Mouse (Mus musculus): ENCODE data around the gene Ubr3. TPM values are rescaled to one million over a fixed set of nuclear protein-coding genes. Genes with fewer than 3 reads are reported as not detected.
"Not testable (repeated sequence)": the region's sequence is repeated elsewhere in the genome, so short reads cannot be mapped to it uniquely, and the experiment has no call there.

Gene Ubr3
- polyA plus RNA-seq, 1 experiment from 2014 or later = 16.6 TPM

DNA sequence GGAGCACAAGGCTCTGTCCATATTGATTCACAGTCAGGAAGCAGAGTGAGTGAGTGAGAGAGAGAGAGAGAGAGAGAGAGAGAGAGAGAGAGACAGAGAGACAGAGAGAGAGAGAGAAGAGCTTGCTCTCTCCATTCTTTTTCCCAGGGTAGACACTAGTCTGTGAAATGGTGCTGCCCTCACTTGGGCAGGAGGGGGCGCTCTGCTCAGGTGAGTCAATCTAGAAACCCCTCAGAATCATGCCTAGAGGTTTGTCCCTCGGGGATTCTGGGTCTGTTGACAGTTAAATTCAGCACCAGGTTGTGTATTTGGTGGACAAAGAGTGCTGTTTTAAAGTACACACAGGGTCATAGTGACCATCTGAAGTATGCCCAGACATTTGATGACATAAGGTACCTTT, 93.6 kb downstream of the Ubr3 start:
- DNase-seq (ENCODE audit: low spot score) = no peak

DNA sequence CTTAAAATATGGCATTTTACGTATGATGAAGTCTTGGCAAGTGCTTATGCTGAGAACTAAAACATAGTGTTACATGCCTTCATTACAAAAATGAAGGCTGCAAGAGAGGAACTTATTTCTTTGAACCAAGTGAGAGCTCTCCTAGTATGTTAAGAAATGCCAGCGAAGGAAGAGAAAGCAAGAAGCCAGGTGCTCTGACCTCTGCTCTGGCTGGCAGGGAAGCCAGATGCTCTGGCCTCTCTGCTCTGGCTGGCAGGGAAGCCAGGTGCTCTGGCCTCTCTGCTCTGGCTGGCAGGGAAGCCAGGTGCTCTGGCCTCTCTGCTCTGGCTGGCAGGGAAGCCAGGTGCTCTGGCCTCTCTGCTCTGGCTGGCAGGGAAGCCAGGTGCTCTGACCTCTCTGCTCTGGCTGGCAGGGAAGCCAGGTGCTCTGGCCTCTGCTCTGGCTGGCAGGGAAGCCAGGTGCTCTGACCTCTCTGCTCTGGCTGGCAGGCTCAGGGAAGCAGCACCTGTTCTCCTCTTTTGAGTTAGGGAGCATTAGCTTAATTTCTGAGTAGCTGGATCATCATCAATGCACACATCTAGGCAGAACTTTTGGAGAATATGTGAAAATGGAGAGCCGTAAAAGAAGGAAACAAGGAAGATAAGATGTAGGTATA, 97.2 kb downstream of the Ubr3 start:
- H3K9me3 ChIP-seq (ENCODE audit: control insufficient read depth, low read length); H3K4me2 ChIP-seq (ENCODE audit: low read depth); ATAC-seq (ENCODE audit: insufficient read depth, low FRiP score, low TSS enrichment); H3K27ac ChIP-seq (ENCODE audit: low read depth, low read length); H3K27me3 ChIP-seq (ENCODE audit: control insufficient read depth, insufficient read depth, low read length); DNase-seq (ENCODE audit: low spot score); H3K36me3 ChIP-seq (ENCODE audit: control insufficient read depth, insufficient read depth, low read length); H3K9ac ChIP-seq (ENCODE audit: low read length); H3K4me3 ChIP-seq (ENCODE audit: low read depth, low read length); H3K4me1 ChIP-seq (ENCODE audit: control insufficient read depth, insufficient read depth, low read length): not testable (repeated sequence)
- 91% methylated on average over 3 of the region's 3 CpGs for WGBS

More for the DNA sequence above, 93.6 kb downstream of the Ubr3 start:
- H3K4me1 ChIP-seq (ENCODE audit: control insufficient read depth, insufficient read depth, low read length) = no peaks in the 10 kb centered on the region
- H3K9ac ChIP-seq (ENCODE audit: low read length) = no peak overlapping the region
- no peak overlapping the region for H3K4me3 ChIP-seq (ENCODE audit: low read depth, low read length)
- peaks cover 2% of the 10 kb centered on the region for H3K36me3 ChIP-seq (ENCODE audit: control insufficient read depth, insufficient read depth, low read length)
- ATAC-seq (ENCODE audit: insufficient read depth, low FRiP score, low TSS enrichment) = no peak
- H3K27ac ChIP-seq (ENCODE audit: low read depth, low read length) = no peak overlapping the region
- no peaks in the 10 kb centered on the region for H3K9me3 ChIP-seq (ENCODE audit: control insufficient read depth, low read length)
- H3K27me3 ChIP-seq (ENCODE audit: control insufficient read depth, insufficient read depth, low read length) = no peaks in the 10 kb centered on the region
- WGBS = 59% methylated on average over 2 of the region's 2 CpGs
- no peak overlapping the region for H3K4me2 ChIP-seq (ENCODE audit: low read depth)

DNA sequence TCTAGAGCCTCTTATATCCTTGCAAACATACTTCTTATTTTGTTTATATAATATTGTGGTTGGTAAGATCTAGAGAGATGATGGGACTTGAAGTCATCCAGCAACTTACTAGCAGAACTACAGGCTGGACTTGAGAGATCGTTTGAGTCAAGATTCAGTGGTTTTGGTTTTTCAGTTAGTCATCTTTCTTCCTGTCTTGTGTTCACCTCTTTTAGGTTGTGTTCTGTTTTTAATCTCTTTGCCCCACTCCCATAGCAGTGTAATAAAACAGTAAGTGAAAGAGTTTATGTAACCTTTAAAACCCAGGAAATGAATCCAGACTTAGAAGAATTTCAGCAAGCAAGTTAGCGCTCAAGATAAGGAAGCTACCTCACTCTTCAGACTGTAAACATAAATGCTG, 97.7 kb downstream of the Ubr3 start:
- Histone ChIP-seq H3K4me1 (ENCODE audit: control insufficient read depth, insufficient read depth, low read length) (no peaks in the 10 kb centered on the region), H3K4me3 (ENCODE audit: low read depth, low read length) (no peak overlapping the region), H3K36me3 (ENCODE audit: control insufficient read depth, insufficient read depth, low read length) (peaks cover 2% of the 10 kb centered on the region), H3K4me2 (ENCODE audit: low read depth) (no peak overlapping the region), H3K27me3 (ENCODE audit: control insufficient read depth, insufficient read depth, low read length) (no peaks in the 10 kb centered on the region), H3K9ac (ENCODE audit: low read length) (no peak overlapping the region), H3K27ac (ENCODE audit: low read depth, low read length) (no peak overlapping the region), H3K9me3 (ENCODE audit: control insufficient read depth, low read length) (no peaks in the 10 kb centered on the region)
- ATAC-seq (ENCODE audit: insufficient read depth, low FRiP score, low TSS enrichment) (no peak), DNase-seq (ENCODE audit: low spot score) (no peak)
- WGBS = 94% methylated on average over 2 of the region's 2 CpGs

DNA sequence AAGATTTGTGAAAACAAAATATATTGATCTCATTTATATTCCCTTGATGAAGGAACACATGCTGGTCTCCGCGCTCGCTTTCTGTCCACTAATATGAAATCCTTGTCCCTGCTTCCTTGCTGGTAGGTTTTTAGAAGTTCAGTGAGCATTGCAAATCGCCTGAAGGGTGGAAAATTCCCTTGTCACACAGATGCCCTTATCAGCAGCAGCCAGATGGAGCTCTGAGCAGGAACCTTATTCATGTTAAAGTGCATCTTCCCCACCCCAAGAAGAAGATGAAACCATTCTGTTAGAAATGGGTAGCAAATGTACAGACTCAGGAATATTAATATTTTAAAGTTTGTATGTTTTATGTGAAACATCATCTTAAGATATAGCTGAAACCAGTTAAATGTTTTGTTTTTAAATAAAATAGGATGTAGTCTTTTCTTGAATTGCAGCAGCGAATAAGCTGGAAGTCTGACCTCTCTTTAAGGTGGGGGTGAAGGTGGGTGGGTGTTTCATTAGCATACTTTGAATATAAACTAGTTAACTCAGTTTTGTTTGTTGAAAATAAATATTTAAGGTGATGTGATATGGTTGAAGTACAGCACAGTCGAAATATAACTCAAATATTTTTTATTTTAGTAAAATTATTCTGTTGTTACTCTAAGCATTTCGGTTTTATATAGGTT, 102.2 kb downstream of the Ubr3 start:
- Histone ChIP-seq H3K4me3 (ENCODE audit: low read depth, low read length) (no peak overlapping the region), H3K9me3 (ENCODE audit: control insufficient read depth, low read length) (no peaks in the 10 kb centered on the region), H3K4me1 (ENCODE audit: control insufficient read depth, insufficient read depth, low read length) (no peaks in the 10 kb centered on the region), H3K27me3 (ENCODE audit: control insufficient read depth, insufficient read depth, low read length) (no peaks in the 10 kb centered on the region), H3K4me2 (ENCODE audit: low read depth) (no peak overlapping the region), H3K27ac (ENCODE audit: low read depth, low read length) (no peak overlapping the region), H3K9ac (ENCODE audit: low read length) (no peak overlapping the region), H3K36me3 (ENCODE audit: control insufficient read depth, insufficient read depth, low read length) (no peaks in the 10 kb centered on the region)
- DNase-seq (ENCODE audit: low spot score) (no peak), ATAC-seq (ENCODE audit: insufficient read depth, low FRiP score, low TSS enrichment) (no peak)
- 86% methylated on average over 7 of the region's 7 CpGs for WGBS

DNA sequence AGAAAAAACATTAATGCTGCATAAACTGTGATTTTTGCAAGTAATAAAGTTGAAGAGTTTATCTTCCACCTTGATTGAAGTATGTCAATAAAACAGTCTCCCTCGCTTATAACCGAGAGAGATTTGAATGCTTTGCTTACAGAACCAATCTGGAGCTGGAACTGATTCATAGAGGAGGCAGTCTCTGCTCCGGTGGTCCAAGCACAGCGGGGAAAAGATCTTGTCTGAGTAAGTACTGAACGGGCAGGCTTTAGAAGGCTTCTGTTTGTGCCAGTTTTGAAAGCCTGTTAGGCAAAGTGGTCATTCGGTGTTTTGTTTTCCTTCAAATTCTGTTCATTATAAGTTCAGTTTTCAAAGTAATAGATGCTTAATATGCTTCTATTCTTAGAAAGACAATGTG, 103.3 kb downstream of the Ubr3 start:
- WGBS = 95% methylated on average over 6 of the region's 6 CpGs
- no peaks in the 10 kb centered on the region for H3K4me1 ChIP-seq (ENCODE audit: control insufficient read depth, insufficient read depth, low read length)
- no peaks in the 10 kb centered on the region for H3K36me3 ChIP-seq (ENCODE audit: control insufficient read depth, insufficient read depth, low read length)
- H3K9me3 ChIP-seq (ENCODE audit: control insufficient read depth, low read length) = no peaks in the 10 kb centered on the region
- no peak overlapping the region for H3K27ac ChIP-seq (ENCODE audit: low read depth, low read length)
- ATAC-seq (ENCODE audit: insufficient read depth, low FRiP score, low TSS enrichment) = no peak
- H3K9ac ChIP-seq (ENCODE audit: low read length) = no peak overlapping the region
- no peak overlapping the region for H3K4me3 ChIP-seq (ENCODE audit: low read depth, low read length)
- no peak overlapping the region for H3K4me2 ChIP-seq (ENCODE audit: low read depth)
- no peak for DNase-seq (ENCODE audit: low spot score)
- no peaks in the 10 kb centered on the region for H3K27me3 ChIP-seq (ENCODE audit: control insufficient read depth, insufficient read depth, low read length)

DNA sequence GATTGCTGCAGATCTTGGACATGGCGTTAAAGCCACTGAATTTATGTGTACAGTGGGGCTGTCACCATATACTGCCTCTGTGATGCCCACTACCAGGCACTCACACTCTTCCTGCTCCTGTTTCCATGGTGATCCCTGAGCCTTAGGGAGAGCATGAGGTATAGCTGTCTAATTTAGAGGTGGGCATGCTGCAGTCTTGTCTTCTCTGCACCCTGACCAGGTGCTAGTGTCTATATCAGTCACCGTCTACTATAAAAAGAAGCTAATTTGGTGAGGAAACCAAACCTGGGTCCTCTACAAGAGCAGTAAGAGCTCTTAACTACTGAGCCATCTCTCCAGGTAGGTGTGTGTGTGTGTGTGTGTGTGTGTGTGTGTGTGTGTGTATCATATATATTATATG, 109.4 kb downstream of the Ubr3 start:
- 94% methylated on average over 2 of the region's 2 CpGs for WGBS
- no peaks in the 10 kb centered on the region for H3K4me1 ChIP-seq (ENCODE audit: control insufficient read depth, insufficient read depth, low read length)
- H3K4me3 ChIP-seq (ENCODE audit: low read depth, low read length) = no peak overlapping the region
- H3K9me3 ChIP-seq (ENCODE audit: control insufficient read depth, low read length) = no peaks in the 10 kb centered on the region
- H3K27me3 ChIP-seq (ENCODE audit: control insufficient read depth, insufficient read depth, low read length) = no peaks in the 10 kb centered on the region
- no peak overlapping the region for H3K9ac ChIP-seq (ENCODE audit: low read length)
- DNase-seq (ENCODE audit: low spot score) (no peak), ATAC-seq (ENCODE audit: insufficient read depth, low FRiP score, low TSS enrichment) (no peak)
- H3K27ac ChIP-seq (ENCODE audit: low read depth, low read length) = no peak overlapping the region
- peaks cover 3% of the 10 kb centered on the region; the same call in 1 of the 2 replicates for H3K36me3 ChIP-seq (ENCODE audit: control insufficient read depth, insufficient read depth, low read length)
- H3K4me2 ChIP-seq (ENCODE audit: low read depth) = no peak overlapping the region

DNA sequence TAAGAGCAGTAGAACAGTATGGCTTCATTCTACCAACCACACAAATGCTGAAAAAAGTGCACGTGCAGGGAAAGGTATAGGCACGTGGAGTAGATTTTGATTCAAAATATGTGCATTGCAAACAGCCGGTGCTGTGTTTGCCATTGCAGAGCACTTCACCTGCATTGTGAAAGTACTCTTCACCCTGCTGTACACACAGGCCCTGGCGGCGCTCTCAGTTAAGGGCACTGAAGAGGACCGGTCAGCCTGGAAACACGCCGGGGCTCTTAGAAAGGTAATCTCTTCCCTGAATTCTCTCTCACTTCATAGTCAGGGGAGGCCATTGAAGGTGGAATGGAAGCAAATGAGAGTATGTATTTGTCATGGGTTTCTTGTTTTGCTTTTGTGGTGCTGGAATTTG, 115.9 kb downstream of the Ubr3 start:
- Histone ChIP-seq H3K4me2 (ENCODE audit: low read depth) (no peak overlapping the region), H3K36me3 (ENCODE audit: control insufficient read depth, insufficient read depth, low read length) (peaks cover 3% of the 10 kb centered on the region), H3K27me3 (ENCODE audit: control insufficient read depth, insufficient read depth, low read length) (no peaks in the 10 kb centered on the region), H3K9ac (ENCODE audit: low read length) (no peak overlapping the region), H3K4me1 (ENCODE audit: control insufficient read depth, insufficient read depth, low read length) (no peaks in the 10 kb centered on the region), H3K27ac (ENCODE audit: low read depth, low read length) (no peak overlapping the region), H3K4me3 (ENCODE audit: low read depth, low read length) (no peak overlapping the region), H3K9me3 (ENCODE audit: control insufficient read depth, low read length) (no peaks in the 10 kb centered on the region)
- ATAC-seq (ENCODE audit: insufficient read depth, low FRiP score, low TSS enrichment) (no peak), DNase-seq (ENCODE audit: low spot score) (no peak)
- 94% methylated on average over 8 of the region's 8 CpGs for WGBS

DNA sequence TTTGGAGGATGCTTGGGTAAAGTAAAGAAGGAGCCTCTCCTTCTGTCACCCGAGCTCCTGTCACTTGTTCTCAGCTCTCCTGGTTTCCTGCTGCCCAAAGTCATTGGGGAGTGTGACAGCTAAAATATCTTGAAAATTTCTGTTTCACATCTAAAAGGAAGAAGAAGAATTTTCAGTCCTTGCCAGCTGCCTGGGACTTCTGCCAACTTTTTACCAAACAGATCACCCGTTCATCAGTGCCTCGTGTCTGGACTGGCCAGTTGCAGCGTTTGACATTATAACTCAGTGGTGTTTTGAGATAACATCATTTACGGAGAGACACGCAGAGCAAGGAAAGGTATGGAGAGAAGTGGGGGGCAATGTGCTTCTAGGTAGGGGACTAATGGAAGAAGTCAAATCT, 121.2 kb downstream of the Ubr3 start:
- H3K4me2 ChIP-seq (ENCODE audit: low read depth) = no peak overlapping the region
- no peaks in the 10 kb centered on the region for H3K4me1 ChIP-seq (ENCODE audit: control insufficient read depth, insufficient read depth, low read length)
- H3K27me3 ChIP-seq (ENCODE audit: control insufficient read depth, insufficient read depth, low read length) = no peaks in the 10 kb centered on the region
- H3K4me3 ChIP-seq (ENCODE audit: low read depth, low read length) = no peak overlapping the region
- H3K27ac ChIP-seq (ENCODE audit: low read depth, low read length) = no peak overlapping the region
- WGBS = 92% methylated on average over 6 of the region's 6 CpGs
- no peak for DNase-seq (ENCODE audit: low spot score)
- H3K36me3 ChIP-seq (ENCODE audit: control insufficient read depth, insufficient read depth, low read length) = peaks cover 7% of the 10 kb centered on the region
- no peak overlapping the region for H3K9ac ChIP-seq (ENCODE audit: low read length)
- no peaks in the 10 kb centered on the region for H3K9me3 ChIP-seq (ENCODE audit: control insufficient read depth, low read length)
- no peak for ATAC-seq (ENCODE audit: insufficient read depth, low FRiP score, low TSS enrichment)

DNA sequence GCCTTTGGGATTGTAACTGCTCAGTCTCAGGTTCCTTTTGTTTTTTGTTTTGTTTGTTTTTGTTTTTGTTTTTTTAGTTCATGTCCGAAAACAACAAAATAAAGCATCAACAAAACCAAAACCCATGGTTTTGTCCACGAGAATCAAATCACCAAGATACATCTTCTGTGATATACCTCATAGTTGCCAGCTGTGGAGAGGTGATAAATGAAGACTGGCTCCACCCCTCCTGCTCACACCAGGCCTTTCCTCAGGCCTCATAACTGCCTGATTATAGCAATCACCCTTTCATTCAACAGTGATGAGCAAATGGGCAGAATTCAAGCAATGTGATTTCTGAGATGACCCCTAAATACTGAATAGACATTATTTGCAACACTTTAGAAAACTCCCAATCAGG, 127.4 kb downstream of the Ubr3 start:
- H3K4me2 ChIP-seq (ENCODE audit: low read depth) = no peak overlapping the region
- no peaks in the 10 kb centered on the region for H3K9me3 ChIP-seq (ENCODE audit: control insufficient read depth, low read length)
- no peaks in the 10 kb centered on the region for H3K27me3 ChIP-seq (ENCODE audit: control insufficient read depth, insufficient read depth, low read length)
- no peak overlapping the region for H3K27ac ChIP-seq (ENCODE audit: low read depth, low read length)
- WGBS = 88% methylated on average over 2 of the region's 2 CpGs
- DNase-seq (ENCODE audit: low spot score) (no peak), ATAC-seq (ENCODE audit: insufficient read depth, low FRiP score, low TSS enrichment) (no peak)
- peaks cover 4% of the 10 kb centered on the region for H3K36me3 ChIP-seq (ENCODE audit: control insufficient read depth, insufficient read depth, low read length)
- H3K9ac ChIP-seq (ENCODE audit: low read length) = no peak overlapping the region
- no peak overlapping the region for H3K4me3 ChIP-seq (ENCODE audit: low read depth, low read length)
- no peaks in the 10 kb centered on the region for H3K4me1 ChIP-seq (ENCODE audit: control insufficient read depth, insufficient read depth, low read length)

All from neural tube, embryonic 11.5 days (tissue).